Mouse (Mus musculus) heart, embryonic 10.5 days (tissue): ENCODE measurements at regions not wholly inside any gene's neighbourhood (a gene's known extent, or its start where the extent isn't known, plus 50 kb on each side); places are given as distances from the start of the nearest gene placed in this dataset.
"Not testable (repeated sequence)": the region's sequence is repeated elsewhere in the genome, so short reads cannot be mapped to it uniquely, and the experiment has no call there.

Experiments
- DNase-seq: peaks from one replicate; pipeline ENCODE4 v3.0.0-alpha.2; 2017; ENCODE audit warnings: low spot score
- H3K27ac ChIP-seq: fragments of 300-500 bp; sonication (generic); 2 replicates; pipeline ENCODE4 v1.5.1; 2016; ENCODE audit warnings: mild to moderate bottlenecking
- H3K27me3 ChIP-seq: fragments of 300-500 bp; sonication (generic); 2 replicates; pipeline ENCODE4 v1.6.1; 2016; ENCODE audit warnings: mild to moderate bottlenecking; ENCODE audit not compliant: poor library complexity, insufficient read depth, severe bottlenecking
- H3K36me3 ChIP-seq: fragments of 300-500 bp; sonication (generic); 2 replicates; pipeline ENCODE4 v1.6.1; 2016; ENCODE audit warnings: mild to moderate bottlenecking, moderate library complexity
- H3K4me1 ChIP-seq: fragments of 300-500 bp; sonication (generic); 2 replicates; pipeline ENCODE4 v1.6.1; 2016; ENCODE audit warnings: mild to moderate bottlenecking
- H3K4me3 ChIP-seq: fragments of 300-500 bp; sonication (generic); 2 replicates; pipeline ENCODE4 v1.5.1; 2016; ENCODE audit warnings: mild to moderate bottlenecking, moderate library complexity
- H3K9me3 ChIP-seq: fragments of 300-500 bp; sonication (generic); 2 replicates; pipeline ENCODE4 v1.6.1; 2016; ENCODE audit warnings: mild to moderate bottlenecking, moderate library complexity
- whole genome bisulfite sequencing: fragments of 180-500 bp; shearing (Covaris S2); methylation state at CpG from one replicate; pipeline ENCODE4 v1.1.7; 2016; 5-methylcytosine and 5-hydroxymethylcytosine counted together

- not testable (repeated sequence) for H3K36me3 ChIP-seq, H3K9me3 ChIP-seq, H3K27ac ChIP-seq, H3K27me3 ChIP-seq, DNase-seq, H3K4me1 ChIP-seq, H3K4me3 ChIP-seq
- 17% methylated on average over 7 of the region's 16 CpGs for WGBS
Observed at GRCm38 (mm10) chr6:114538185-114538584, 104.7 kb upstream of the Atg7 start.

GRCm38 (mm10) chr6:114550096-114550669 is 92.7 kb upstream of the Atg7 start:
- H3K27ac ChIP-seq, H3K4me3 ChIP-seq, H3K4me1 ChIP-seq, DNase-seq, H3K27me3 ChIP-seq, H3K36me3 ChIP-seq, H3K9me3 ChIP-seq: not testable (repeated sequence)
- 39% methylated on average over 23 of the region's 23 CpGs for WGBS

DNA sequence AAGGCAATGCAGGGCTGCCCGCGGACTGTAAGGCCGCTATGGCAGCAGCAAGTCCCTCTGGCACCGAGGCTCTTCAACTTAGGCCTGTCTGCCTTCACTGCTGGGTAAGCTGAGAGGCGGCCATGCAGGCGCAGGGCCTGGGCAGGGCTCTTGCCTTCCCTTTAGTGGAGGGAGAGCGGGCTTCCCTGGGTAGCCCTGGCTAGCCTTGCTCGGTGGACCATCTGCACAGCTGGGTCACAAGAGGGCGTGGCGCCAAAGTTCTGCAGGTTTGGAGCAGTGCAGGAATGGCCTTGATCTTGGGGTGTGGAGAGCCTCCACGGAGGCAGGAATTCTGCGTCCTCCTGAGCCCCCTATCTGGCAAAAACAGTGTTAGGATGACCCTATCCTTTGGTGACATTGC is 89.8 kb upstream of the Atg7 start:
- H3K4me1 ChIP-seq, H3K27me3 ChIP-seq, DNase-seq, H3K36me3 ChIP-seq, H3K27ac ChIP-seq, H3K9me3 ChIP-seq, H3K4me3 ChIP-seq: not testable (repeated sequence)
- no CpG with 5 or more reads among the region's 12 CpGs for WGBS

GRCm38 (mm10) chr6:114555186-114555585 is 87.7 kb upstream of the Atg7 start:
- not testable (repeated sequence) for H3K27ac ChIP-seq, H3K4me3 ChIP-seq, H3K9me3 ChIP-seq, H3K27me3 ChIP-seq, H3K4me1 ChIP-seq, H3K36me3 ChIP-seq
- 12% methylated on average over 5 of the region's 15 CpGs for WGBS
- peak; percentile 72 for DNase-seq

GRCm38 (mm10) chr6:114577319-114577718 is 65.6 kb upstream of the Atg7 start:
- not testable (repeated sequence) for H3K27ac ChIP-seq, H3K9me3 ChIP-seq, H3K36me3 ChIP-seq, H3K4me3 ChIP-seq, H3K27me3 ChIP-seq, H3K4me1 ChIP-seq
- DNase-seq = peak; percentile 83
- WGBS = 13% methylated on average over 7 of the region's 15 CpGs
